Mouse (Mus musculus): ENCODE measurements around the gene Styx.
A peak's percentile ranks its signal among the peaks of the same experiment; 100 is the strongest.
"Not testable (repeated sequence)": the region's sequence is repeated elsewhere in the genome, so short reads cannot be mapped to it uniquely, and the experiment has no call there.

The Styx gene

GRCm38 (mm10) chr14:45382912-45383311, 32.0 kb downstream of the Styx start:
- H3K36me3 ChIP-seq (ENCODE audit: insufficient read depth, low read length): peaks cover 72% of the 10 kb centered on the region
- TF ChIP-seq NANOG (IDR thresholded peaks at IDR 0.05; ENCODE audit: borderline replicate concordance, low read length): no peak
- TF ChIP-seq POU5F1 (IDR thresholded peaks at IDR 0.05; ENCODE audit: borderline replicate concordance, low read length): no peak
- TF ChIP-seq CTCF (conservative IDR thresholded peaks at IDR 0.05; ENCODE audit: low read length): peak; percentile 50
- no peak overlapping the region for H3K4me3 ChIP-seq (replicated peaks; ENCODE audit: low read length)
- H3K9me3 ChIP-seq (ENCODE audit: low read length): no peaks in the 10 kb centered on the region
- no peaks in the 10 kb centered on the region for H3K27me3 ChIP-seq (ENCODE audit: insufficient read depth, low read length)
- H3K4me1 ChIP-seq (replicated peaks; ENCODE audit: low read depth, low read length): peaks cover 17% of the 10 kb centered on the region

DNA sequence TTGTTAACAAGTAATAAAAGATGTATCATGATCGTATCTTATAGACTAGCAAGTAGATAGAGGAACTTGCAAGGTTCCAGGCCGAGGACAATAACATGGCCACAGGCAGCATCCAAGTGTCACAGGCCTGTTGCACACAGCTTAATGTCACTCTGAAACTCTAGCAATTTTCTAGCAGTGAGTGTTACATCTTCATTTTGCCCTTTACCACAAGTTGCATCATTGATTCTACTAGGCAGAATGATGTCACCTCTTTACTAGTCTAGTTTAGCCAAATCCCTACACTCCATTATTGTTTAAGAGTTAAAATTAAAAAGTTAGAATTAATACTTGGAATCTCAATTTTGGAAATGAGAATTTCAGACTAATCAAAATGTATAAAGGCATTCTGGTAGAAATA, 34.7 kb downstream of the Styx start:
- TF ChIP-seq CTCF (conservative IDR thresholded peaks at IDR 0.05; ENCODE audit: low read length) (no peak), POU5F1 (IDR thresholded peaks at IDR 0.05; ENCODE audit: borderline replicate concordance, low read length) (no peak), NANOG (IDR thresholded peaks at IDR 0.05; ENCODE audit: borderline replicate concordance, low read length) (no peak)
- Histone ChIP-seq H3K4me1 (replicated peaks; ENCODE audit: low read depth, low read length) (peaks cover 24% of the 10 kb centered on the region), H3K36me3 (ENCODE audit: insufficient read depth, low read length) (peaks cover 45% of the 10 kb centered on the region)

DNA sequence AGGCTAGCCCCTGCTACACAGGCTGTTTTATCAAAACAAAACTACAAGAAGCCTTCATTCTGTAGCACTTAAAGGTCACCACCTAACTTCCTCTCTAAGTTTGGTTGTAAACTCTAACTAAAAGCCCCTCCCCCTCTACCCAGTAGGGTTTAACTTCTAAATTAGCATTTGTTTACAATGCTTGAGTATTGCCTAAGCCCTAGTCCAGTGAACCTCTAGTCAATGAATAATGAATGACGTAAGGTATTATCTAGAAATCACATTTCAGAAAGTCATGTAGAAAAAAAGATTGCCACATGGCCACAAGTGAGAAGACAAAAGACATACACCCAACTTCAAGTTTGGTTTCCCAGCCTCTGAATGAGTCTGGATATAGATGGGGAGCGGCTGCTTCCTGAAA, 36.6 kb downstream of the Styx start:
- no peaks in the 10 kb centered on the region for H3K27me3 ChIP-seq (ENCODE audit: insufficient read depth, low read length)

More for the DNA sequence above, 34.7 kb downstream of the Styx start:
- Histone ChIP-seq H3K27me3 (ENCODE audit: insufficient read depth, low read length) (no peaks in the 10 kb centered on the region), H3K4me3 (replicated peaks; ENCODE audit: low read length) (no peak overlapping the region), H3K9me3 (ENCODE audit: low read length) (peaks cover 4% of the 10 kb centered on the region; the same call in 1 of the 2 replicates)

DNA sequence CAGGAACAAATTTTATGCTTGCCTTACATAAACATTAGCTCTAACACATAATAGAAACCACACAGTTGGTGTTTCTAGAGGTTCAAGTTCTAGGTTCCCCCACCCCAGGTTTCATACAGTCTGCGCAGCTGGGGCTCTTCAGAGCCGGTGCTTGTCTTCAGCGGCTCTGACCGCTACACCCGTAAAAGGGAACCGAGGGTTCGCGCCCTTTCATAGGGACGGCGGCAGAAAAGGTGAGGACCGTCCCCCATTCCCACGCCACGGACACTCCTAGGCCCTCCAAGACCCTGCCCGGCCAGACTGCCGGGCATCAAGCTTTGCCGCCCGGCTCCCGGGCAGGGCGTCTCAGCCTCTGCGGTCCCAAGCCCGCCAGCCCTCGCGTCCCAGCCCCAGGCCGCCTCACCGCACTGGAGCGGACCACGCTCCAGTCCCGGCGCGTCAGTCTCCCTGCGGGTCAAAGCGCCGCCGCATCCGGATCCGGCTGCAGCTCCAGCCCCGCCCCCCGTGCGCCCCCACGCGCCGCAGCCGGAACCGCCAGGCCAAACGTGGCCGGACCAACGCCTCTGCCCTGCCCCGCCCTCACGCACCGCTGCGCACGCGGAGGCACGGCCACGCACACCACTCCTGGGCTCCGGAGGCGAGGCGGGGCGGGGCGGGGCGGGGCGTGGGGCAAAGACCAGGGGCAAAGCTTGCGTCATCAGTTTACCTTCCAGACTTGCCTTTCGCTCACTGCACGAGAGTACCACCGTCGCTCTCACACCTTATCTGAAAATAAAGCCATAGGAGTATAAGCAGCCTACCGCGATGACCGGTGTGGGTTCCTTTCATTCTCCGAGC, 37.7 kb downstream of the Styx start:
- Histone ChIP-seq H3K4me1 (replicated peaks; ENCODE audit: low read depth, low read length) (peaks cover 24% of the 10 kb centered on the region), H3K27me3 (ENCODE audit: insufficient read depth, low read length) (no peaks in the 10 kb centered on the region), H3K9me3 (ENCODE audit: low read length) (peaks cover 25% of the 10 kb centered on the region), H3K36me3 (ENCODE audit: insufficient read depth, low read length) (peaks cover 15% of the 10 kb centered on the region), H3K4me3 (replicated peaks; ENCODE audit: low read length) (peak overlapping the region; percentile 99)
- TF ChIP-seq CTCF (conservative IDR thresholded peaks at IDR 0.05; ENCODE audit: low read length) (no peak), POU5F1 (IDR thresholded peaks at IDR 0.05; ENCODE audit: borderline replicate concordance, low read length) (no peak), NANOG (IDR thresholded peaks at IDR 0.05; ENCODE audit: borderline replicate concordance, low read length) (no peak)

More for the DNA sequence above, 36.6 kb downstream of the Styx start:
- Histone ChIP-seq H3K4me3 (replicated peaks; ENCODE audit: low read length) (peak overlapping the region; percentile 99), H3K36me3 (ENCODE audit: insufficient read depth, low read length) (peaks cover 26% of the 10 kb centered on the region), H3K9me3 (ENCODE audit: low read length) (peaks cover 17% of the 10 kb centered on the region), H3K4me1 (replicated peaks; ENCODE audit: low read depth, low read length) (peaks cover 24% of the 10 kb centered on the region)
- TF ChIP-seq NANOG (IDR thresholded peaks at IDR 0.05; ENCODE audit: borderline replicate concordance, low read length): peak; percentile 73; the same call in 1 of the 2 replicates
- no peak for TF ChIP-seq POU5F1 (IDR thresholded peaks at IDR 0.05; ENCODE audit: borderline replicate concordance, low read length)

DNA sequence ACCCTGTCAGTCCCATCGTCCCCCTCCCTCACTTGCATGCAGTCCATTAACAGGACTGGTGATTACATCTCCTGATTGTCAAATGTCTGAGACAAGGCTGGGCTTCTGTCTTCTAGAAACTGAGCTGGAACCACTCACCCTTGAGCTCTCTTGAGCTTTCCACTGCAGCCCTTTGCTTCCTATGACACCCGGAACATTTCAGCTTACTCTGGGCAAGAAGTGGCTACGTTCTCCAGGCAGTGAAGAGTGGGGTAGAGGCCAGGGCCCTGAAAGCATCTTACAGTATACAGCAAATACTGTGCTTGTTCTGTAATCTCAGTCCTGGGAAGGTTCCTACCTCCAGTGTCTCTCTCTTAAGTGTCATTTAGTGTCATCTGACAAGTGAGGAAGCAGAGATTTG, 38.3 kb downstream of the Styx start:
- peaks cover 25% of the 10 kb centered on the region for H3K9me3 ChIP-seq (ENCODE audit: low read length)
- H3K4me1 ChIP-seq (replicated peaks; ENCODE audit: low read depth, low read length): peaks cover 24% of the 10 kb centered on the region
- no peak for TF ChIP-seq NANOG (IDR thresholded peaks at IDR 0.05; ENCODE audit: borderline replicate concordance, low read length)
- no peak for TF ChIP-seq CTCF (conservative IDR thresholded peaks at IDR 0.05; ENCODE audit: low read length)
- TF ChIP-seq POU5F1 (IDR thresholded peaks at IDR 0.05; ENCODE audit: borderline replicate concordance, low read length): no peak
- peaks cover 12% of the 10 kb centered on the region for H3K36me3 ChIP-seq (ENCODE audit: insufficient read depth, low read length)
- peak overlapping the region; percentile 99 for H3K4me3 ChIP-seq (replicated peaks; ENCODE audit: low read length)
- H3K27me3 ChIP-seq (ENCODE audit: insufficient read depth, low read length): no peaks in the 10 kb centered on the region

- no peaks in the 10 kb centered on the region for H3K4me1 ChIP-seq (replicated peaks; ENCODE audit: low read depth, low read length)
- H3K4me3 ChIP-seq (replicated peaks; ENCODE audit: low read length): no peak overlapping the region
- H3K27me3 ChIP-seq (ENCODE audit: insufficient read depth, low read length): no peaks in the 10 kb centered on the region
- TF ChIP-seq POU5F1 (IDR thresholded peaks at IDR 0.05; ENCODE audit: borderline replicate concordance, low read length): no peak
- TF ChIP-seq CTCF (conservative IDR thresholded peaks at IDR 0.05; ENCODE audit: low read length): peak; percentile 52
- no peak for TF ChIP-seq NANOG (IDR thresholded peaks at IDR 0.05; ENCODE audit: borderline replicate concordance, low read length)
- no peaks in the 10 kb centered on the region for H3K36me3 ChIP-seq (ENCODE audit: insufficient read depth, low read length)
- H3K9me3 ChIP-seq (ENCODE audit: low read length): no peaks in the 10 kb centered on the region
Observed at GRCm38 (mm10) chr14:45399836-45400235, 48.9 kb downstream of the Styx start.

GRCm38 (mm10) chr14:45403651-45404050, 52.8 kb downstream of the Styx start:
- Histone ChIP-seq H3K4me1 (replicated peaks; ENCODE audit: low read depth, low read length) (no peaks in the 10 kb centered on the region), H3K4me3 (replicated peaks; ENCODE audit: low read length) (no peak overlapping the region), H3K36me3 (ENCODE audit: insufficient read depth, low read length) (no peaks in the 10 kb centered on the region), H3K27me3 (ENCODE audit: insufficient read depth, low read length) (no peaks in the 10 kb centered on the region), H3K9me3 (ENCODE audit: low read length) (no peaks in the 10 kb centered on the region)
- TF ChIP-seq CTCF (conservative IDR thresholded peaks at IDR 0.05; ENCODE audit: low read length) (no peak), NANOG (IDR thresholded peaks at IDR 0.05; ENCODE audit: borderline replicate concordance, low read length) (no peak), POU5F1 (IDR thresholded peaks at IDR 0.05; ENCODE audit: borderline replicate concordance, low read length) (no peak)

DNA sequence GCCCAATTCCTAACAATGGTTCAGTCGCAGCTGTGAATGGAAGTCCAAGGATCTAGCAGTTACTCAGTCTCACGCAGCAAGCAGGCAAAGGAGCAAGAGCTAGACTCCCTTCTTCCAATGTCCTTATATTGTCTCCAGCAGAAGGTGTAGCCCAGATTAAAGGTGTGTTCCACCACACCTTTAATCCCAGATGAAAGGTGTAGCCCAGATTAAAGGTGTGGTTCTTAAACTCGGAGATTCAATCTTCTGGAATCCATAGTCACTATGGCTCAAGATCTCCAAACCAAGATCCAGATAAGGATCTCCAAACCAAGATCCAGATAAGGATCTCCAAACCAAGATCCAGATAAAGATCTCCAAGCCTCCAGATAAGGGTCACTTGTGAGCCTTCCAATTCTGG, 53.9 kb downstream of the Styx start, which contains the start of gene Gnpnat1:
Gene Gnpnat1, minus strand, starts transcription at position 101 of the 400 bp plus-strand sequence.
- not testable (repeated sequence) for H3K36me3 ChIP-seq (ENCODE audit: insufficient read depth, low read length); H3K4me3 ChIP-seq (replicated peaks; ENCODE audit: low read length); H3K4me1 ChIP-seq (replicated peaks; ENCODE audit: low read depth, low read length); H3K27me3 ChIP-seq (ENCODE audit: insufficient read depth, low read length); H3K9me3 ChIP-seq (ENCODE audit: low read length)

- Histone ChIP-seq H3K36me3 (ENCODE audit: insufficient read depth, low read length) (no peaks in the 10 kb centered on the region), H3K4me1 (replicated peaks; ENCODE audit: low read depth, low read length) (no peaks in the 10 kb centered on the region), H3K27me3 (ENCODE audit: insufficient read depth, low read length) (no peaks in the 10 kb centered on the region), H3K9me3 (ENCODE audit: low read length) (no peaks in the 10 kb centered on the region), H3K4me3 (replicated peaks; ENCODE audit: low read length) (no peak overlapping the region)
- TF ChIP-seq CTCF (conservative IDR thresholded peaks at IDR 0.05; ENCODE audit: low read length) (no peak), NANOG (IDR thresholded peaks at IDR 0.05; ENCODE audit: borderline replicate concordance, low read length) (no peak), POU5F1 (IDR thresholded peaks at IDR 0.05; ENCODE audit: borderline replicate concordance, low read length) (no peak)
Observed at GRCm38 (mm10) chr14:45416265-45416664, 65.4 kb downstream of the Styx start.

Measured in E14TG2a.4 (cell line).